8 mouse cellular contexts compared by ENCODE assay signal in genomic region chr3:69897917-69898594, GRCm38 (mm10). TPM values are rescaled to one million over a fixed set of nuclear protein-coding genes. Genes with fewer than 3 reads are reported as not detected.
A peak's percentile ranks its signal among the peaks of the same experiment; 100 is the strongest.
DNase-seq lines count a peak whose midpoint lies in the region; ATAC-seq and TF ChIP-seq lines count a peak whose summit lies in the region.
"Had no signal": no experiment of that assay in that cellular context is flagged by ENCODE, and none has a peak within 500 bp of the region (broad histone marks: within the 10 kb centered on the region; RNA-seq: fewer than 3 reads in every experiment).

No protein-coding gene starts in this region.

- TF ChIP-seq CTCF in CH12.LX (conservative IDR thresholded peaks at IDR 0.05 in 1 of 2, IDR thresholded peaks at IDR 0.05 in 1 of 2; ENCODE audit: low read depth in 2 of 2, low read length in 2 of 2): peak in 1 of 2 experiments; percentile 68; a peak in 2 of 4 replicates

- TF ChIP-seq RAD21 in CH12.LX (IDR thresholded peaks at IDR 0.05; ENCODE audit: low read depth, low read length): peak; percentile 74

- DNase-seq in kidney, adult 9 months: peak; percentile 62
- peak; percentile 48 for DNase-seq in CH12.LX (ENCODE audit: extremely low read depth)
- peak; percentile 74 for DNase-seq in NIH3T3 (ENCODE audit: low read depth)
- DNase-seq in forelimb bud, embryonic 11.5 days (ENCODE audit: low read depth, low spot score): peak; percentile 46
- no peak for DNase-seq in T-cell, adult 2 months (ENCODE audit: low spot score)
- DNase-seq in B cell, adult 2 months: no peak

- no peak overlapping the region for H3K27ac ChIP-seq in kidney, embryonic 15.5 days
- no peak overlapping the region for H3K27ac ChIP-seq in CH12.LX (ENCODE audit: insufficient read depth, low read depth)
- H3K27ac ChIP-seq: embryonic facial prominence, embryonic 12.5 days had no signal

- no peaks in the 10 kb centered on the region for H3K36me3 ChIP-seq in kidney, embryonic 15.5 days
- no peaks in the 10 kb centered on the region for H3K36me3 ChIP-seq in CH12.LX (replicated peaks in 1 of 2; ENCODE audit: control insufficient read depth in 1 of 2, insufficient read depth in 1 of 2, low read length in 1 of 2)
- H3K36me3 ChIP-seq: embryonic facial prominence, embryonic 12.5 days had no signal

- dilution Hi-C loops in CH12.LX (cut with MboI; ENCODE audit: extremely low pct_ligation_motif_present, extremely low pct_unique_long_range_greater_than_20kb, low sequenced_read_pairs): no loop called here

- H3K4me2 ChIP-seq in kidney, embryonic 15.5 days: no peak overlapping the region
- no peak overlapping the region for H3K4me2 ChIP-seq in CH12.LX (ENCODE audit: insufficient read depth, low read depth, poor library complexity, severe bottlenecking)
- H3K4me2 ChIP-seq: embryonic facial prominence, embryonic 12.5 days had no signal

- TF ChIP-seq POLR2A in CH12.LX (IDR thresholded peaks at IDR 0.05; ENCODE audit: low read depth, low read length): no peak

- ATAC-seq in kidney, embryonic 15.5 days (replicated peaks; ENCODE audit: low FRiP score): no peak

- 0 out of 2 replicates have a peak, but pooled peaks cover 4% of the 10 kb centered on the region for H3K4me1 ChIP-seq in kidney, embryonic 15.5 days
- no peaks in the 10 kb centered on the region for H3K4me1 ChIP-seq in CH12.LX (ENCODE audit: control insufficient read depth in 1 of 2, insufficient read depth in 2 of 2)
- H3K4me1 ChIP-seq: embryonic facial prominence, embryonic 12.5 days had no signal

- no peak for TF ChIP-seq EP300 in CH12.LX (IDR thresholded peaks at IDR 0.05; ENCODE audit: low read length)

- 76% methylated on average over 7 of the region's 8 CpGs for WGBS in kidney, embryonic 15.5 days

- no peaks in the 10 kb centered on the region for H3K27me3 ChIP-seq in kidney, embryonic 15.5 days
- H3K27me3 ChIP-seq in CH12.LX (replicated peaks): no peaks in the 10 kb centered on the region
- H3K27me3 ChIP-seq: embryonic facial prominence, embryonic 12.5 days had no signal

- no peak overlapping the region for H3K4me3 ChIP-seq in kidney, embryonic 15.5 days (replicated peaks)
- no peak overlapping the region for H3K4me3 ChIP-seq in CH12.LX (replicated peaks in 1 of 3; ENCODE audit: low read depth in 2 of 3, low read length in 2 of 3, poor library complexity in 1 of 3)
- H3K4me3 ChIP-seq: embryonic facial prominence, embryonic 12.5 days had no signal

- no peak overlapping the region for H3K9ac ChIP-seq in kidney, embryonic 15.5 days
- H3K9ac ChIP-seq in CH12.LX (ENCODE audit: insufficient read depth, low read depth): no peak overlapping the region
- H3K9ac ChIP-seq: embryonic facial prominence, embryonic 12.5 days had no signal

- H3K9me3 ChIP-seq in kidney, embryonic 15.5 days (replicated peaks): no peaks in the 10 kb centered on the region
- no peaks in the 10 kb centered on the region for H3K9me3 ChIP-seq in CH12.LX (replicated peaks; ENCODE audit: low read length)
- H3K9me3 ChIP-seq: embryonic facial prominence, embryonic 12.5 days had no signal

- in situ Hi-C loops in CH12.LX (cut with MboI; ENCODE audit: low pct_ligation_motif_present, low pct_unique_long_range_greater_than_20kb, low sequenced_read_pairs): loop anchor here (10.0 to 25.0 kb wide), 2 partner anchors 143 to 661 kb away; no protein-coding TSS in a partner anchor

- H3K79me2 ChIP-seq in CH12.LX (replicated peaks; ENCODE audit: control insufficient read depth, extremely low read depth, insufficient read depth, poor library complexity, severe bottlenecking): no peaks in the 10 kb centered on the region

TF ChIP-seq in CH12.LX, 34 proteins besides CTCF, POLR2A, EP300 and RAD21:
- TF ChIP-seq CHD1 (IDR thresholded peaks at IDR 0.05; ENCODE audit: low read depth, low read length) (no peak), SMC3 (IDR thresholded peaks at IDR 0.05; ENCODE audit: low read depth, low read length) (peak; percentile 40), ZC3H11A (IDR thresholded peaks at IDR 0.05; ENCODE audit: low read depth, low read length) (no peak)

RNA-seq across cellular contexts. Expression of gene Sptssb, which starts 38.3 kb away (rescaled TPM):
- polyA plus RNA-seq in kidney, embryonic 15.5 days (2015; fragmentation: Nextera tagmentation; extraction: Ambion mirVana): 1.8 and 2.5 TPM in 2 replicates
- not detected in 2 replicates for total RNA-seq in CH12.LX (2012; rRNA removed)
- total RNA-seq in CH12.LX (2014; rRNA removed): not detected in 2 replicates
- polyA plus RNA-seq in CH12.LX (2012; ENCODE audit: insufficient read length, low read depth): not detected in 2 replicates

Comparison
In these comparisons a context has a peak if more than half of its experiments do, and no peak if none do; other contexts are left out.
1. DNase-seq: peak in kidney, adult 9 months (single experiment), CH12.LX (single experiment), NIH3T3 (single experiment) and forelimb bud, embryonic 11.5 days (single experiment); none in T-cell, adult 2 months (single experiment) and B cell, adult 2 months (0 of 2).